Mouse (Mus musculus): ENCODE data around the gene Acaca.

The Acaca gene

DNA sequence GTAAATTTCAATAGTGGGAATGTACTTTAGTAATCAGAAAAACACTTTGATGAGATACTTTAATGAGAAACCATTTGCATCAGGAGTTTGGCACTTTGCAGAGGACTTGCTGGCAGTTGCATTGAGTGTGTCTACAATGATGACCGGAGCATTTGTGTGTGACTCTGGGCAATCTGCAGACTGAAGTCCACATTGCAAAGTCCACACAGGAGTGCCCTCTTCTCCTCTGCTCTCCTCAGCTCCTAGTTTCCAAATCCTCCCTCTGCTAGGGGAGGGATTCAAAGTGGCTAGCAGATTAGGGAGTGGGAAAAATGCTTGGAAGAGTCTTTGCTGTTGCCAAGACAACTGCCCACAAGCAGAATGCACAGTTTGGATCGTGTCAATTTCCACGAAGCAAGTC is 16.6 kb downstream of the Acaca start:
- DNase-seq (ENCODE audit: low spot score): no peak

- DNase-seq (ENCODE audit: low spot score): no peak
Measured at GRCm38 (mm10) chr11:84150884-84151283, 21.4 kb downstream of the Acaca start.

GRCm38 (mm10) chr11:84156535-84157262 is 27.2 kb downstream of the Acaca start:
- DNase-seq (ENCODE audit: low spot score): no peak

DNA sequence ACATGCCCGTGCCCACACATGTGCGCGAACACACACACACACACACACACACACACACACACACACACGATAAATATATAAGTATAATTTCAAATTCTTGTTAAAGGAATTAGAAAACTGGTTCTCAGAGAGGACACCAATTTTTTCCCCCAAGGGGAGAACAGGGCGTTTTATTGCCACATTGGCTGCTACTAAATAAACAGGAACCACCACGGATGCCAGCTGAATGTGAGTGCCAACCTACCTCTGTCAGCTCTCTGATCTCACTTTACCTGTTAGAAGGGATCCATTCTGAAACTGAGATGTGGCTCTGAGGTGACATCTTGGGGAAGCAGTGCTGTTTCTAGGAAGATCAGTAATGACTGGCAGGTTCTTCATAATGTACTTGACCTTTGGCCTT is 34.7 kb downstream of the Acaca start:
- DNase-seq (ENCODE audit: low spot score): no peak

DNA sequence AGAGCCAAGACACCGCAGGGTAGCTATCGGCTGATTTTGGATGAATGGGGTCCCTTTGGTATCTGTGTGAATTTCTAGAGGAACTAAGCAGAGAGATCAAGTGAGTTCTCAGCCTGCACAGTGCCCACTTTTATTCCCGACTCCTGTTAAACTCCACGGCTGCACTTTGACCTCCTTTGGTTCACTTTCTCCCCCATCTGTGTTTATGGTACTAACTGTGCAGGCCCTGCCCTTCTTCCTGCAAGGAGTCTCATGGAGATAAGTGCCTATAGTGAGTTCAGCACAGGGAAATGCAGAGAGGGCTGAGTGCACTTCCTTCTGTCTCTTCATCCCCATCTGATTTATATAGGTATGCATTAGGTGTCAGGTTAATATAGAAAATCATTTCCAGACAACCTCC is 35.1 kb downstream of the Acaca start:
- DNase-seq (ENCODE audit: low spot score): no peak

GRCm38 (mm10) chr11:84167046-84167526 is 37.6 kb downstream of the Acaca start, which contains the start of gene Gm11437:
Gene Gm11437, minus strand, starts transcription at chr11:84167476.
- DNase-seq (ENCODE audit: low spot score): no peak

DNA sequence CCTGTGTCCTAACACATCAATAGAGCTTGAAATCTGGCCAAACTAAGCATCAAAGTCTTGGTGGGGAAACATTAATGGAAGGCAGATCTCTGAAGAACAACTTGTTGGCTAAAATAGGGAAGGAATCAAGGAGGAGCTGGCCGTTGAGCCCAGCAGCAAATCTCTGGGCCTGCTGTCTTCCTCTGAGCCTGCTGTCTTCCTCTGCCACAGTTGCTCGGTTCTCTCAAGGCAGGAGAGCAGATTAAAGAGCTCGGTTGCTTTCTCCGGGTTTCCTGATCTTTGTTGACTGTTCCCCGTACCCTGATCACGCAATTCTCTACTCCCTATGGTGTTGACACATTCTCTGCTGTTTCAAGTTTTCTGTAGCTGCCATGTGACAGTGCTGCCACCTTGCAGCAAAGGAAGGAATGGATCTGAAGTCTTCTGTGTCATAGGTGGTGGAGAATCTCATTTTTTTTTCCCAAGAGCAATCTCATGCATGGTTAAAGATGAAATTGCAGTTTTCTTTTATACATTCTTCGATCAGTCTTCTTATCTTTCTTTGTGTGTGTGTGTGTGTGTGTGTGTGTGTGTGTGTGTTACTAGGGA is 39.3 kb downstream of the Acaca start:
- DNase-seq (ENCODE audit: low spot score): peak; percentile 31

DNA sequence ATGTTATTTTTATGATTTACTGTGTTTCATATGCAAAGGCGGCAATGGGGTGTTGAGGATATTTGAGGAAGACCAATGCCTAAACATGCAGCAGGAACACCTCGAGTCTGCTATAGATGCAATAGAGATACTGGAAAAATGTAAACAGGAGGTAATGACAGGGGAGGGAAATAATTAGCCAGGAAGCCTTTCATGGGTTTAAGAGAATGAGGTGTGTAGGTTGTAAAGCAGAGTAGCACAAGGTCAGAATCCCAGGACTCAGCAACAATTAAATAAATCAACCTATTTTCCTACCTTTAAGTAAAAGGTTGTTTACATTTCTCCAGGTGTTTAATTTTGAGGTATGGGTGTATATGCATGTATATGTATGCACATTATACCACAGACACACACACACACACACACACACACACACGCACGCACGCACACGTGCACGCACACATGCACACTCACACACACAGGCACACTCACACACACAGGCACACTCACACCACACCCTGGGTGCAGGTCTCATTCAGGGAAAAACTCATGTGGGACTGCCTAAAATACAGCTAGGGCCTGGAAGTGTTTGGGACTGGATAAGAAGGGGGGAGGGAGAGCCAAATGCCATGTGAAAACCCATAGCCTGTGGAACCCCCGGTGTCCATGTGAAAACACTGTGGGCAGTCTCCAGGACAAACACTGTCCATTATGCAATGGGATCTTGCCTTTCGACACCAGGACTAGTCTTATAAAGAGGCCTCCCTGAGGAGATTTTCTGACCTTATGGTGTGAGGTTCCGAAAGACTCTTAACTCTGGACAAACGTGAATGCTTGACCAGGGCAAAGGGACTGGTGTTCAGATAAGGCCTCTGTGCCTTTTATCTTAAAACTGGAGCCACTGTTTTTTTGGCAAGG is 43.3 kb downstream of the Acaca start:
- no peak for DNase-seq (ENCODE audit: low spot score)

DNA sequence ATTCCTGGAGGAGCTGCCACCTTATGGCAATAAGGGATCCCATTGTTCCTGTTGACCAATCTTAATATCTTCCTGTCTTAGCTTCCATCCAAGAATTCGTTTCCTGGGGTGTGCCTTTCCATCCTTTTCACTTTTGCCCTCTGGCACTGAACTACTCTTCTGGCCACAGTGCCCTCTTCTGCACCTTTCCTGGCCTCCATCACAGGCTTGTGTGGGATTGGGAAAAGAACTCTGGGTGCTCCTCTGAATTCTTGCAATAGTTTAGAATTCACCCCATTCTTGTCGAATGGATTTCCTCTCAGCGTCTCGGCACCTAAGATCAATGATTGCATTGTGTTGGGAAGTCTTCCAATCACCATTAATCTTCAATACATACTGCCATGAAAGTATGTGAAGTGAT is 49.1 kb downstream of the Acaca start:
- DNase-seq (ENCODE audit: low spot score): no peak

GRCm38 (mm10) chr11:84179226-84179953 is 49.9 kb downstream of the Acaca start:
- peak; percentile 93 for DNase-seq (ENCODE audit: low spot score)

- DNase-seq (ENCODE audit: low spot score): peak; percentile 53
Measured at GRCm38 (mm10) chr11:84179954-84180598, 50.6 kb downstream of the Acaca start.

GRCm38 (mm10) chr11:84181286-84181685 is 51.8 kb downstream of the Acaca start:
- DNase-seq (ENCODE audit: low spot score): no peak

GRCm38 (mm10) chr11:84188530-84188929 is 59.1 kb downstream of the Acaca start:
- no peak for DNase-seq (ENCODE audit: low spot score)

DNA sequence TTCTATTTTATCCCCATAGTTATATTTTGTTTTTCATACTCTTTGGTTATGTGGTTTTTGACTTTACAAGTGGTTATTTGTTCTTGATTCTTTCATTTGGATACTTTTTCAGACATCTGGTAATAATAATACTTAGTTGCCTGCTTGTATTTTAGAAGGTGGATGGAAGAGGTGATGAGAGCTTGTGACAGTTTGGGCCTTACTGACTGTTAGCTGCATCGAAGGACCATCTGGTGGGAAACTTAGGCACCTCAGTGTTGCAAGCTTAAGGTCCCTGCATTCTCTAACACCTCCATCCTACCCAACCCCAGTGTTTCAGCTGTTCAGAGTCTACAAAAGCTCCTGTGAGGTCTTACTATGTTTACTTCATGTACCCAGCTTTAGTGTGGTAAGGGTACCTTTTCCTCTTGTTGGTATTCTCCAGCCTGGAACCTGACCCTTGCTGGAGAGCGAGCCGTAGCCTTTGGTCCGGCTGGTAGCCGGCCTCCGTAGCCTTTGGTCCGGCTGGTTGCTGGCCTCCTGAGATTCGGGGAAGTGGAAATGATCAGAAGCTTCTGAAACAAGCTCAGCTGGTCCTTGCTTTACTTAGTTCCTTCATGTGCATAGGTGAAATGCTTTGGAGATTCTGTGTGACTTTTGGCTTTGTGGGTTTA is 61.2 kb downstream of the Acaca start:
- no peak for DNase-seq (ENCODE audit: low spot score)

DNA sequence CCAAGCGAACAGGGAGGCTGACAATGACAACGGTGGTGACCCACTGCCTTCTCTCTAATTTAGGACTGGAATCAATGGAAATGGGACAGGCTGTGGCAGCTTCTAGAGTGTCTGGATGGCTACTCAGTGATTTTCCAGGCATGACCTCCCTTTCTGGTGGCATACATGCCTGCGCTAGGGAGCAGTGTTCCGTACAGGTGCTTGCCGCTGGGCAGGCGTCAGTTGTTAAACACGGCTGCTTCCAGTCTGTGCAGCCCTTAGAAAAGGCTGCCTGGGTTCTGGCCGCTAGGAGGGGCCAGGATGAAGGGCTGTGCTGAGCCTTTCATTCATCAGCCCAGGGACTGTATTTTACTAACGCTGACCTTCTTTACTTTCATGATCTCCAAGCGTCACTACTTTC is 63.8 kb downstream of the Acaca start:
- DNase-seq (ENCODE audit: low spot score): no peak

DNA sequence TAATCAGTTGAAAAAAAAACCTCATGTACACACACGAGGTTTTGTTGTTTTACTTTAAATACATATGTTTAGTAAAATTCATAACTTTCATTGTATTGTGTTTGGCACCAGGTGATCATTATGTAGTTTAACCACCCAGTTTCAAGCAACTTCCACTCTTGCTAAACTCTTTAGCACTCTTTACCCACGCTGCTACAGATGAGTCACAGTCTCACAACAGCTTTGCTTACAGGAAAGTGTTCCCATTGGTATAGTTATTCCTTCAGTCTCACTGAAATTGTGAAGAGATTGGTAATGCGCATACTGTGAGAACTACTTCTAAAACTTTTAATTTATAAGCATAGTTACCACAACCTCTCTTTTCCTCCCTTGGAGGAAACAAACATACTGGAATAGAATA is 65.3 kb downstream of the Acaca start:
- DNase-seq (ENCODE audit: low spot score): no peak

DNA sequence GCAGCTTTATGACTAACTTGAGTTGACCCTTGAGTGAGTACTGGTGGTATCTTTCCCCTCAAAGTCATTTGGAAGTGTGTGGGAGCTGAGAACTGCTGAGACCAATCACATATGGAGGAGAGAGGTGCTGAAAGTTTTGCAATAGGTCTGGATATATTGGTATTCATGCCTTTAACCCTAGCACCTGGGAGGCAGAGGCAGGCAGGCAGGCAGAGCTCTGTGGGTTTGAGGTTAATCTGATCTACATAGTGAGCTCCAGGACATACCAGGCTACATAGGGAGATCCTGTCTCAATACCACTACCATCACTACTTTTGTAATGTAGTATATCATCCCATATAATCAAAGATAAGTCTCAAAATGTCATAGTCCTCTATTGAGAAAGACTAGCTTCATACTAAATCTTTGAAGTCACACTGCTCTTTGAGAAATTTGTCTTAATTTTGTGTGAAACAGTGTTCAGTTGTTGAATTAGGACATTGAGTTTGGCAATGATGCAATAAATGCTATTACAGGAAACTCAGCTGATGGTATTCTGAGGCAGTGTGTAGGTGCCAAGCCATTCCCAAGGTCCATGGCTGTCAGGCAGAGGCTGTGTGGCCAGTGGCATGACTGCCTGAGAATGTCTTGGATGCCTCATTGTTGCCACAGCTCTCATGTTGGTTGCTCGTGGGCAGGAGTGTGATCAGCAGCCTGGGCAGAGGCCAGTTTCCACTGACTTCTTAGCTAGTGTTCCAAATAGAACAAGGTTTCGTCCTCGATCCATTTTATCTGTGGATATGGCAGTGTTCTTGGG is 68.3 kb downstream of the Acaca start:
- DNase-seq (ENCODE audit: low spot score): peak; percentile 38

DNA sequence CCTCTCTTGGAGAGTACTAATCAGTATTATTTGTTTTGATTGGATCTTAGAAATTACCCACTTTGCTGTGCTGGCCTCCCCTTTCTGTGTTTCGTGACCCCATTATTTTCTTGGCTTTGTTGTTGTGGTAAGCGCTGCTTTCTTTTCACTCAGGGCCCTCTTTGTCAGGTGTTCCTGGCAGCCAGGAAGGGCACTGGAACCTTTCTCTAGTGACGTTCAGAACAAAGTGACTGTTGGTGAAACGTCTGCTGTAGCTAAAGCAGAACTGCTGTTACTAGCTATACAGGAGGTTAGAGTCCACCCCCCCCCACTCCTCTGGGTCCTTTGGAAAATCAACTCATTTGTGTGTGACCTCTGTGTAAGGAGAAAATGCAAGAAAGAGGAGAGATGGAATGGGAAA is 76.3 kb downstream of the Acaca start:
- DNase-seq (ENCODE audit: low spot score): no peak

DNA sequence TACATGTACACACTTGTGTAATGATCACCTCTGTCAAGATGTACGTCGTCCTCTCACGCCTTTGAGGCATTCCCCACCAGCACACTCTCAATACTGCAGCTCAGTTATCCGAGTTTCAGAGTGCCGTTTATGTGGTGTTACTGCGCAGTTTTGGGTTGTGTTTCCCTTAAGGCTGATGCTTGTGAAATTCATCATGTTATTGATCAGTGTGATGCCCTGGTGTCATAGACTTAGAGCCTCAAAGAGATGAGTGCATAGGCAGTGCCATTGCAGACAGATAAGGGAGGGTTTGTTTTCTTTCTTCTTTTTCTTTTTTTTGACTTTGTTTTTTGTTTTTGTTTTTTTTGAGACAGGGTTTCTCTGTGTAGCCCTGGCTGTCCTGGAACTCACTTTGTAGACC is 81.4 kb downstream of the Acaca start:
- DNase-seq (ENCODE audit: low spot score): no peak

DNA sequence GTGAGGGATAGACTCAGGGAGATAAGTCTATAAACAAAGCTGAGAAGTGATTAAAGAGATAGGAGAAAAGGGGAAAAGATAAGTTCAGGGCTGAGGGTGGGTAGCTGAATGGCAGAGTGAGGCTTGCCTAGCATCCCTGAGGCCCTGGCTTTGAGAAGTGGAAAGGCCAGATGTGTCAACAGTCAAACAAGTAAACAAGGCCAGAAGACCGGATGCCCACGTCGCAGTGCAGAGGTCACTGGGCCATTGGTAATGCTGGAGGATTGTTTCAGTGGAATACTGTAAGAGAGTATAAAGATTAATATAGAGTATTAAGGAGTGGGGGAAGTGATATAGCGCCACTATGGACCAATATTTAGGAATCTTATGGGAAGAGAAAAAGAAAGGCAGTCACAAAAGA is 89.5 kb downstream of the Acaca start:
- no peak for DNase-seq (ENCODE audit: low spot score)

All from left cerebral cortex, adult 11 months (tissue).